Mouse (Mus musculus) v-Abl transformed pro-B cells (cell line): Measurements from ENCODE around the gene Pcdh9.

Experiments used
- in situ Hi-C, 2 experiments: fragments of 400-800 bp; cut with MboI; formaldehyde crosslinking; loops; one replicate each; pipeline ENCODE4 v1.15.1; 2025; ENCODE audit not compliant: unreplicated experiment in 2 of 2

Pcdh9 gene

GRCm38 (mm10) chr14:93409314-93409713, 481.2 kb downstream of the Pcdh9 start:
- in situ Hi-C loops = no loop called here

- in situ Hi-C loops = no loop called here
Measured at GRCm38 (mm10) chr14:93407747-93408146, 482.7 kb downstream of the Pcdh9 start.

- in situ Hi-C loops = no loop called here
Measured at GRCm38 (mm10) chr14:93385090-93385489, 505.4 kb downstream of the Pcdh9 start.

GRCm38 (mm10) chr14:93381163-93381562, 509.3 kb downstream of the Pcdh9 start:
- in situ Hi-C loops = no loop called here

- in situ Hi-C loops = no loop called here
Measured at GRCm38 (mm10) chr14:93380757-93381156, 509.7 kb downstream of the Pcdh9 start.

- in situ Hi-C loops = no loop called here
Measured at GRCm38 (mm10) chr14:93376159-93376558, 514.3 kb downstream of the Pcdh9 start.

- in situ Hi-C loops = no loop called here
Measured at GRCm38 (mm10) chr14:93374181-93374580, 516.3 kb downstream of the Pcdh9 start.

GRCm38 (mm10) chr14:93354150-93354549, 536.3 kb downstream of the Pcdh9 start:
- in situ Hi-C loops = no loop called here

- in situ Hi-C loops = no loop called here
Measured at GRCm38 (mm10) chr14:93350906-93351305, 539.6 kb downstream of the Pcdh9 start.

GRCm38 (mm10) chr14:93349166-93349565, 541.3 kb downstream of the Pcdh9 start:
- in situ Hi-C loops = loop anchor here (10.0 to 25.0 kb wide), 2 partner anchors 1063 to 1196 kb away; no protein-coding TSS in a partner anchor

- in situ Hi-C loops = loop anchor here (10.0 to 25.0 kb wide), 2 partner anchors 1065 to 1198 kb away; no protein-coding TSS in a partner anchor
Measured at GRCm38 (mm10) chr14:93347031-93347430, 543.4 kb downstream of the Pcdh9 start.

GRCm38 (mm10) chr14:93342781-93343180, 547.7 kb downstream of the Pcdh9 start:
- in situ Hi-C loops = loop anchor here (10.0 to 25.0 kb wide), 2 partner anchors 1070 to 1202 kb away; no protein-coding TSS in a partner anchor

GRCm38 (mm10) chr14:93341390-93341789, 549.1 kb downstream of the Pcdh9 start:
- in situ Hi-C loops = loop anchor here (10.0 to 25.0 kb wide), 2 partner anchors 1071 to 1203 kb away; no protein-coding TSS in a partner anchor

- in situ Hi-C loops = loop anchor here in 1 of 2 experiments (25.0 kb wide), 1 partner anchor 1083 kb away; no protein-coding TSS in a partner anchor
Measured at GRCm38 (mm10) chr14:93329247-93329646, 561.2 kb downstream of the Pcdh9 start.

GRCm38 (mm10) chr14:93317393-93317792, 573.1 kb downstream of the Pcdh9 start:
- in situ Hi-C loops = loop anchor here (5.0 to 10.0 kb wide), 3 partner anchors 565 to 1227 kb away; no protein-coding TSS in a partner anchor

GRCm38 (mm10) chr14:93288361-93288760, 602.1 kb downstream of the Pcdh9 start:
- in situ Hi-C loops = no loop called here

GRCm38 (mm10) chr14:93287642-93288041, 602.8 kb downstream of the Pcdh9 start:
- in situ Hi-C loops = no loop called here

GRCm38 (mm10) chr14:93285136-93285535, 605.3 kb downstream of the Pcdh9 start:
- in situ Hi-C loops = no loop called here

GRCm38 (mm10) chr14:93284009-93284408, 606.5 kb downstream of the Pcdh9 start:
- in situ Hi-C loops = no loop called here

GRCm38 (mm10) chr14:93275661-93276060, 614.8 kb downstream of the Pcdh9 start:
- in situ Hi-C loops = no loop called here

GRCm38 (mm10) chr14:93274767-93275166, 615.7 kb downstream of the Pcdh9 start:
- in situ Hi-C loops = no loop called here

GRCm38 (mm10) chr14:93253411-93253810, 637.1 kb downstream of the Pcdh9 start:
- in situ Hi-C loops = no loop called here

GRCm38 (mm10) chr14:93240263-93240662, 650.2 kb downstream of the Pcdh9 start:
- in situ Hi-C loops = no loop called here
